Mouse (Mus musculus) embryonic facial prominence, embryonic 10.5 days (tissue): Measurements from ENCODE around the gene Ints6. TPM values are rescaled to one million over a fixed set of nuclear protein-coding genes. Genes with fewer than 3 reads are reported as not detected.

Experiments
- DNase-seq: peaks from one replicate; pipeline ENCODE4 v3.0.0-alpha.2; 2017; ENCODE audit warnings: low spot score
- H3K27ac ChIP-seq: fragments of 300-500 bp; sonication (generic); replicated peaks from 2 replicates; pipeline ENCODE4 v1.5.1; 2016; ENCODE audit warnings: mild to moderate bottlenecking
- H3K27me3 ChIP-seq: fragments of 300-500 bp; sonication (generic); replicated peaks from 2 replicates; pipeline ENCODE4 v1.6.1; 2016; ENCODE audit warnings: low read depth, mild to moderate bottlenecking; ENCODE audit not compliant: poor library complexity, severe bottlenecking
- H3K36me3 ChIP-seq: fragments of 300-500 bp; sonication (generic); replicated peaks from 2 replicates; pipeline ENCODE4 v1.6.1; 2016; ENCODE audit warnings: mild to moderate bottlenecking, moderate library complexity
- H3K4me1 ChIP-seq: fragments of 300-500 bp; sonication (generic); 2 replicates; pipeline ENCODE4 v1.6.1; 2016
- H3K4me3 ChIP-seq: fragments of 300-500 bp; sonication (generic); 2 replicates; pipeline ENCODE4 v1.5.1; 2016; ENCODE audit warnings: mild to moderate bottlenecking, moderate library complexity
- H3K9me3 ChIP-seq: fragments of 300-500 bp; sonication (generic); 2 replicates; pipeline ENCODE4 v1.6.1; 2016; ENCODE audit warnings: mild to moderate bottlenecking
- WGBS: fragments of 180-500 bp; shearing (Covaris S2); methylation state at CpG from one replicate; pipeline ENCODE4 v1.1.7; 2016; 5-methylcytosine and 5-hydroxymethylcytosine counted together
- polyA plus RNA-seq: library from polyadenylated mRNA; unstranded; fragments of >200 nt; fragmentation: Nextera tagmentation; extraction: Ambion mirVana; gene quantifications from 2 replicates; pipeline ENCODE4 v1.2.1, GENCODE M21; 2016

Gene Ints6
- polyA plus RNA-seq: 19.9 and 20.5 TPM in 2 replicates

GRCm38 (mm10) chr14:62761036-62761881, at the start of gene Ints6:
Gene Ints6, minus strand, starts transcription at chr14:62761169.
- Histone ChIP-seq H3K4me3 (peak within 1 kb of the TSS; percentile 99), H3K36me3 (peaks cover 25% of the 10 kb centered on the region), H3K27me3 (no peaks in the 10 kb centered on the region), H3K27ac (peak within 1 kb of the TSS; percentile 98), H3K9me3 (no peaks in the 10 kb centered on the region), H3K4me1 (peaks cover 18% of the 10 kb centered on the region)
- WGBS: under 1% methylated on average over 72 of the region's 72 CpGs
- DNase-seq: peak; percentile 99

GRCm38 (mm10) chr14:62808661-62809523, 47.9 kb upstream of the Ints6 start:
- 71% methylated on average over 7 of the region's 7 CpGs for WGBS
- DNase-seq: no peak
- H3K27ac ChIP-seq: no peak overlapping the region
- H3K36me3 ChIP-seq: no peaks in the 10 kb centered on the region
- H3K9me3 ChIP-seq: no peaks in the 10 kb centered on the region
- no peaks in the 10 kb centered on the region for H3K4me1 ChIP-seq
- H3K27me3 ChIP-seq: no peaks in the 10 kb centered on the region
- H3K4me3 ChIP-seq: no peak overlapping the region

GRCm38 (mm10) chr14:62806921-62807320, 46.0 kb upstream of the Ints6 start:
- Histone ChIP-seq H3K27ac (no peak overlapping the region), H3K27me3 (no peaks in the 10 kb centered on the region), H3K36me3 (no peaks in the 10 kb centered on the region), H3K9me3 (no peaks in the 10 kb centered on the region), H3K4me3 (no peak overlapping the region), H3K4me1 (no peaks in the 10 kb centered on the region)
- 61% methylated on average over 3 of the region's 3 CpGs for WGBS
- DNase-seq: no peak

GRCm38 (mm10) chr14:62803204-62803603, 42.2 kb upstream of the Ints6 start:
- no peak overlapping the region for H3K27ac ChIP-seq
- DNase-seq: no peak
- H3K4me3 ChIP-seq: no peak overlapping the region
- 82% methylated on average over 5 of the region's 5 CpGs for WGBS
- no peaks in the 10 kb centered on the region for H3K36me3 ChIP-seq
- H3K9me3 ChIP-seq: no peaks in the 10 kb centered on the region
- H3K4me1 ChIP-seq: peaks cover 9% of the 10 kb centered on the region
- no peaks in the 10 kb centered on the region for H3K27me3 ChIP-seq

GRCm38 (mm10) chr14:62800791-62801190, 39.8 kb upstream of the Ints6 start:
- H3K36me3 ChIP-seq: no peaks in the 10 kb centered on the region
- no peak for DNase-seq
- no peak overlapping the region for H3K4me3 ChIP-seq
- WGBS: 86% methylated on average over 3 of the region's 3 CpGs
- H3K27ac ChIP-seq: no peak overlapping the region
- H3K27me3 ChIP-seq: no peaks in the 10 kb centered on the region
- H3K9me3 ChIP-seq: no peaks in the 10 kb centered on the region
- peaks cover 16% of the 10 kb centered on the region for H3K4me1 ChIP-seq

- no peaks in the 10 kb centered on the region for H3K9me3 ChIP-seq
- no peak overlapping the region for H3K27ac ChIP-seq
- H3K36me3 ChIP-seq: no peaks in the 10 kb centered on the region
- peak overlapping the region; percentile 45 for H3K4me3 ChIP-seq
- H3K27me3 ChIP-seq: no peaks in the 10 kb centered on the region
- peaks cover 16% of the 10 kb centered on the region for H3K4me1 ChIP-seq
- 2% methylated on average over 4 of the region's 4 CpGs for WGBS
- DNase-seq: peak; percentile 53
Observed at GRCm38 (mm10) chr14:62798608-62799101, 37.7 kb upstream of the Ints6 start.

GRCm38 (mm10) chr14:62795719-62796118, 34.8 kb upstream of the Ints6 start:
- no peaks in the 10 kb centered on the region for H3K27me3 ChIP-seq
- no peak overlapping the region for H3K27ac ChIP-seq
- H3K9me3 ChIP-seq: no peaks in the 10 kb centered on the region
- DNase-seq: no peak
- H3K4me1 ChIP-seq: peaks cover 16% of the 10 kb centered on the region
- H3K36me3 ChIP-seq: no peaks in the 10 kb centered on the region
- whole genome bisulfite sequencing: 82% methylated on average over 7 of the region's 7 CpGs
- no peak overlapping the region for H3K4me3 ChIP-seq

- no peak overlapping the region for H3K4me3 ChIP-seq
- no peaks in the 10 kb centered on the region for H3K4me1 ChIP-seq
- H3K36me3 ChIP-seq: no peaks in the 10 kb centered on the region
- no peak for DNase-seq
- no peaks in the 10 kb centered on the region for H3K9me3 ChIP-seq
- H3K27ac ChIP-seq: no peak overlapping the region
- WGBS: 71% methylated on average over 4 of the region's 4 CpGs
- H3K27me3 ChIP-seq: no peaks in the 10 kb centered on the region
Observed at GRCm38 (mm10) chr14:62789282-62789681, 28.3 kb upstream of the Ints6 start.

- Histone ChIP-seq H3K27ac (no peak overlapping the region), H3K36me3 (no peaks in the 10 kb centered on the region), H3K9me3 (no peaks in the 10 kb centered on the region), H3K4me3 (no peak overlapping the region), H3K27me3 (no peaks in the 10 kb centered on the region), H3K4me1 (no peaks in the 10 kb centered on the region)
- no peak for DNase-seq
- WGBS: 79% methylated on average over 5 of the region's 5 CpGs
Observed at GRCm38 (mm10) chr14:62782981-62783380, 22.0 kb upstream of the Ints6 start.

GRCm38 (mm10) chr14:62780520-62781316, 19.7 kb upstream of the Ints6 start:
- H3K36me3 ChIP-seq: no peaks in the 10 kb centered on the region
- WGBS: 86% methylated on average over 9 of the region's 9 CpGs
- H3K27ac ChIP-seq: no peak overlapping the region
- no peak for DNase-seq
- no peaks in the 10 kb centered on the region for H3K9me3 ChIP-seq
- no peaks in the 10 kb centered on the region for H3K4me1 ChIP-seq
- H3K27me3 ChIP-seq: no peaks in the 10 kb centered on the region
- H3K4me3 ChIP-seq: no peak overlapping the region

- DNase-seq: no peak
- H3K4me1 ChIP-seq: no peaks in the 10 kb centered on the region
- 94% methylated on average over 9 of the region's 9 CpGs for WGBS
- no peak overlapping the region for H3K27ac ChIP-seq
- H3K36me3 ChIP-seq: no peaks in the 10 kb centered on the region
- H3K9me3 ChIP-seq: no peaks in the 10 kb centered on the region
- H3K27me3 ChIP-seq: no peaks in the 10 kb centered on the region
- no peak overlapping the region for H3K4me3 ChIP-seq
Observed at GRCm38 (mm10) chr14:62778095-62778494, 17.1 kb upstream of the Ints6 start.

GRCm38 (mm10) chr14:62775034-62775433, 14.1 kb upstream of the Ints6 start:
- 76% methylated on average over 3 of the region's 3 CpGs for WGBS
- H3K36me3 ChIP-seq: no peaks in the 10 kb centered on the region
- H3K4me3 ChIP-seq: no peak overlapping the region
- H3K27me3 ChIP-seq: no peaks in the 10 kb centered on the region
- no peak for DNase-seq
- no peaks in the 10 kb centered on the region for H3K4me1 ChIP-seq
- no peaks in the 10 kb centered on the region for H3K9me3 ChIP-seq
- H3K27ac ChIP-seq: no peak overlapping the region
